Mouse (Mus musculus) bone marrow macrophage, adult 2 months (primary cell): ENCODE measurements around the gene Thoc3.

ENCODE experiments used
- CTCF ChIP-seq: IDR thresholded peaks from 2 replicates; pipeline ENCODE4 v1.5.1; 2012; ENCODE audit warnings: low read depth, mild to moderate bottlenecking, low read length, moderate library complexity
- POLR2A ChIP-seq: IDR thresholded peaks from 2 replicates; pipeline ENCODE4 v1.6.1; 2012; ENCODE audit warnings: mild to moderate bottlenecking, low read depth, low read length, borderline replicate concordance

- no peak for TF ChIP-seq CTCF
- TF ChIP-seq POLR2A, result no peak
Observed at GRCm38 (mm10) chr13:54501352-54501751, 32.7 kb upstream of the Thoc3 start.
